In the genomic region with DNA sequence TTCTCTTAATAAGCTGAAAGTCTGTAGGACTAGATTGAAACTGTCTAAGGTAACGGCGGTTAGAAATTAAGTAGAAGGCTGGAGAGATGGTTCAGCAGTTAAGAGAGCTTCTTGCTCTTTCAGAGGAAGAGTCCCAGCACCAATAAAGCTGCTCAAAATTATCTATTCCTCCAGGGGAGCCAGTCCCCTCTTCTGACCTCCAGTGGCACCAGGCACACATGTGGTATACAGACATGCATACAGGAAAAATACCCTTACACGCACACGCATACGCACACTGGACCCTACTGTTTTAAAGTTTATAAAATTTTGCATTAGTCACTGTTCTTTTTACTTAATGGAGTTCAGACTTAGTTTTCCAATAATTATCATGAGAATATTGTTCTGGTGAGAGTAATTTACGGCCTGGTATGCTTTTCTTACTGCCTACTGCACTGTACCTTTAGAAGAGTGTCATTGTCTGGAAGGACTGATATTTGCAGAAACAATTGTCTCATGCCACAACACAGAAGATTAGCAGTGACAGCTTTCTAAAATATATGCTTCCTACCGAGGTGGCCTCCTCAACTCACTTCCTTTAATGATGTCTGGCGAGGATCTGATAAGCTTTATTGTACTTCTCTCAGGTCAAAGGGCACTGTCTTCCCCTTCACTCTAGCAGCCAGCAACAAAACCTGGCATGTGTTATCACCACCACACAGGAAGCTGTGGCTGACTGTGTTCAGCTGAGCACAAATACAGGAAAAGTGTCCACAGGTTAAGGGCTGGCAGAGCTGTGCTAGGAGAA, we compare ENCODE assay signal across 11 mouse cellular contexts. TPM values are rescaled to one million over a fixed set of nuclear protein-coding genes. Genes with fewer than 3 reads are reported as not detected.
DNase-seq lines count a peak whose midpoint lies in the region; ATAC-seq and TF ChIP-seq lines count a peak whose summit lies in the region.
"Had no signal": no experiment of that assay in that cellular context is flagged by ENCODE, and none has a peak within 500 bp of the region (broad histone marks: within the 10 kb centered on the region; RNA-seq: fewer than 3 reads in every experiment).

No protein-coding gene starts in this region.

- H3K4me1 ChIP-seq in lung, adult 2 months (ENCODE audit: control insufficient read depth, insufficient read depth, low read length), result peaks cover 9% of the 10 kb centered on the region
- H3K4me1 ChIP-seq in hindbrain, embryonic 16.5 days (ENCODE audit: control insufficient read depth, insufficient read depth, low read depth, low read length), result no peaks in the 10 kb centered on the region
- H3K4me1 ChIP-seq: embryonic facial prominence, embryonic 12.5 days had no signal

- intact Hi-C loops in left cerebral cortex, postnatal 36 days (cut with DNase I), result no loop called here

- no peak overlapping the region for H3K27ac ChIP-seq in hindbrain, embryonic 16.5 days (ENCODE audit: low read depth, low read length)
- H3K27ac ChIP-seq: embryonic facial prominence, embryonic 12.5 days had no signal

- WGBS in lung, adult 2 months, result 57% methylated on average over 8 of the region's 8 CpGs
- 75% methylated on average over 8 of the region's 8 CpGs for WGBS in hindbrain, embryonic 16.5 days

- H3K9ac ChIP-seq in hindbrain, embryonic 16.5 days (ENCODE audit: low read depth, low read length), result no peak overlapping the region
- H3K9ac ChIP-seq: embryonic facial prominence, embryonic 12.5 days had no signal

- no peaks in the 10 kb centered on the region for H3K36me3 ChIP-seq in hindbrain, embryonic 16.5 days (ENCODE audit: control insufficient read depth, insufficient read depth, low read length)
- H3K36me3 ChIP-seq: embryonic facial prominence, embryonic 12.5 days had no signal

- DNase-seq in lung, adult 18-20 months, result peak; percentile 36 to 49
- DNase-seq in lung, adult 2 months, result no peak
- DNase-seq in kidney, adult 8-10 months, result peak; percentile 26 to 73
- peak; percentile 60 for DNase-seq in lung, postnatal 10 days
- DNase-seq in cerebellum, postnatal 10 days, result no peak
- DNase-seq in ovary, postnatal 10 days (ENCODE audit: low spot score), result no peak
- DNase-seq in left cerebral cortex, postnatal 36 days (ENCODE audit: low spot score in 2 of 2), result no peak

- no peak overlapping the region for H3K4me3 ChIP-seq in lung, adult 2 months (replicated peaks; ENCODE audit: extremely low read depth, low read depth, low read length)
- no peak overlapping the region for H3K4me3 ChIP-seq in hindbrain, embryonic 16.5 days (ENCODE audit: low read length)
- H3K4me3 ChIP-seq: embryonic facial prominence, embryonic 12.5 days had no signal

- ATAC-seq in hindbrain, embryonic 16.5 days, result no peak

- no peaks in the 10 kb centered on the region for H3K9me3 ChIP-seq in hindbrain, embryonic 16.5 days (ENCODE audit: control insufficient read depth, low read length)
- H3K9me3 ChIP-seq: embryonic facial prominence, embryonic 12.5 days had no signal

- no peak for TF ChIP-seq POLR2A in lung, adult 2 months (IDR thresholded peaks at IDR 0.05; ENCODE audit: borderline replicate concordance, extremely low read depth, low read depth, low read length)

- H3K4me2 ChIP-seq in hindbrain, embryonic 16.5 days (ENCODE audit: low read length), result no peak overlapping the region
- H3K4me2 ChIP-seq: embryonic facial prominence, embryonic 12.5 days had no signal

- H3K27me3 ChIP-seq in hindbrain, embryonic 16.5 days (replicated peaks; ENCODE audit: control insufficient read depth, insufficient read depth, low read length), result no peaks in the 10 kb centered on the region
- H3K27me3 ChIP-seq: embryonic facial prominence, embryonic 12.5 days had no signal

- TF ChIP-seq CTCF in lung, adult 2 months (IDR thresholded peaks at IDR 0.05; ENCODE audit: insufficient read depth, low read length), result no peak

RNA-seq across cellular contexts. Expression of a gene that starts 29.4 kb away (rescaled TPM):
- not detected in 2 replicates for polyA plus RNA-seq in lung, adult 2 months (2012; rRNA removed)
- not detected in 2 replicates for polyA plus RNA-seq in hindbrain, embryonic 16.5 days (2015; fragmentation: Nextera tagmentation; extraction: Ambion mirVana)
- total RNA-seq in left cerebral cortex, postnatal 36 days (2021), result 1 to 10 TPM; 1.3 to 1.4 TPM
- polyA plus RNA-seq: embryonic facial prominence, embryonic 12.5 days; heart, embryonic 14.5 days had no signal

RNA-seq across cellular contexts. Expression of a gene that starts 35.2 kb away (rescaled TPM):
- polyA plus RNA-seq in lung, adult 2 months (2012; rRNA removed), result not detected in 2 replicates
- polyA plus RNA-seq in hindbrain, embryonic 16.5 days (2015; fragmentation: Nextera tagmentation; extraction: Ambion mirVana), result not detected in 2 replicates
- total RNA-seq in left cerebral cortex, postnatal 36 days (2021), result 1 to 10 TPM; 1.3 to 1.4 TPM
- polyA plus RNA-seq: embryonic facial prominence, embryonic 12.5 days; heart, embryonic 14.5 days had no signal

RNA-seq across cellular contexts. Expression of a gene that starts 41.0 kb away (rescaled TPM):
- polyA plus RNA-seq in lung, adult 2 months (2012; rRNA removed), result not detected in 2 replicates
- polyA plus RNA-seq in hindbrain, embryonic 16.5 days (2015; fragmentation: Nextera tagmentation; extraction: Ambion mirVana), result not detected in 2 replicates
- 1 to 10 TPM; 1.3 to 1.4 TPM for total RNA-seq in left cerebral cortex, postnatal 36 days (2021)
- polyA plus RNA-seq: embryonic facial prominence, embryonic 12.5 days; heart, embryonic 14.5 days had no signal

RNA-seq across cellular contexts. Expression of a gene that starts 46.8 kb away (rescaled TPM):
- not detected in 2 replicates for polyA plus RNA-seq in lung, adult 2 months (2012; rRNA removed)
- polyA plus RNA-seq in hindbrain, embryonic 16.5 days (2015; fragmentation: Nextera tagmentation; extraction: Ambion mirVana), result not detected in 2 replicates
- total RNA-seq in left cerebral cortex, postnatal 36 days (2021), result 1 to 10 TPM; 1.3 to 1.4 TPM
- polyA plus RNA-seq: embryonic facial prominence, embryonic 12.5 days; heart, embryonic 14.5 days had no signal

RNA-seq across cellular contexts. Expression of a gene that starts 52.6 kb away (rescaled TPM):
- polyA plus RNA-seq in lung, adult 2 months (2012; rRNA removed), result not detected in 2 replicates
- polyA plus RNA-seq in hindbrain, embryonic 16.5 days (2015; fragmentation: Nextera tagmentation; extraction: Ambion mirVana), result not detected in 2 replicates
- 1 to 10 TPM; 1.3 to 1.4 TPM for total RNA-seq in left cerebral cortex, postnatal 36 days (2021)
- polyA plus RNA-seq: embryonic facial prominence, embryonic 12.5 days; heart, embryonic 14.5 days; limb, embryonic 14.5 days had no signal

Comparison
In these comparisons a context has a peak if more than half of its experiments do, and no peak if none do; other contexts are left out.
1. DNase-seq: peak in lung, adult 18-20 months (2 of 2), kidney, adult 8-10 months (2 of 2) and lung, postnatal 10 days (single experiment); none in lung, adult 2 months (single experiment), cerebellum, postnatal 10 days (0 of 2), ovary, postnatal 10 days (single experiment) and left cerebral cortex, postnatal 36 days (0 of 2).